Mouse (Mus musculus): ENCODE data around the gene Adcy7.

The Adcy7 gene

DNA sequence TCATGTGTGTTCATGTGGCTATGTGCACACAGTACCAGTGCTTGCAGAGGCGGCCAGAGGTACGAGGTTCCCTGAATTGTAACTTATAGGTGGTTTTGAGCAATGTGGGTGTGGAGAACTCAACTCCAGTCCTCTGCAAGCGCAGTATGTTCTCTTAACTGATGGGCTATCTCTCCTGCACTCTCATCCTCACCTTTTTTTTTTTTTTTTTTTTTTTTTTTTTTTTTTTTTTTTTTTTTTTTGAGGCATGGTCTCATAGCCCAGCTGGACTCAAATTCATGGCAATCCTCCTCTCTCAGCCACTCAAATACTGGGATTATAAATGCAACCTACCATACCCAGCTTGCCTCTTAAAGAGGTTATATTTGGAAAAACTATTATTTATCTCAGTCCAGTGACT lies 58.6 kb downstream of the Adcy7 start:
- no peak for DNase-seq (ENCODE audit: low spot score in 2 of 2)

DNA sequence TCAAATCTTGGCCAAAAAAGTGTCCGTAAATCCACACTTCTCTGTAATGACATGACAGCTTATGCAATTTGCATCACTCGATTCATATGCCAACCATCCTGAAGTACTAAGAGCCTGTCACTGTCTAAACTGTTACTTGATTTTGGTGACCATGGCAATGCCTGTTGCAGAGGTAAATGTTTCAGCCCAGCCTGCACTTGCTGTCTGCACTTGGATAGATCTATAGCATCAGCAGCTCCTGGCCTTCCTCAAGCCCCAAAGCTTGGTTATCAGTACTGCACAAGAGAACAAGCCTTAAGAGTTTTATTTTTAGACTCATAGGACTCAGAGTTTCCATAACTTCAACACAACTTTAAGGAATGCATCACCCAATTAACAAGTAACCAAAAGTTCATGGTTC lies 62.2 kb downstream of the Adcy7 start:
- no peak for DNase-seq (ENCODE audit: low spot score in 2 of 2)

DNA sequence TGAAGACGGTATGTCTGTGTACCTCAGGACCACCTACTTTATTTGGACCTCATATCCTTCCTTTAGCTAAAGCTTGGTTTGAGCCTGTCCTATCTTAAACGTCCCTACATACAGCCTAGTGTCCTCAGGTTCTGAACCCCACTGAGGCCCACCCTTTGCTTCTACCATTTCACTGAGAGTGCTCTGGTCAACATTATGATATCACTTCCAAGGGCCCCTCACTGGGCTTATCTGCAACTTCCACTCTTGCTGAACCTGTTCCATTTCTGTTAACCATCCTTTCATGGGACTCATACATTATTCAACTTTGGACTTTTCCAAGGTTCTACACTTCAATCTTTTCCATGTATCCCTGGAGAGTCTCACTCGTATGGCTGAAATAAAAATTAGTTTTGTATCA lies 62.8 kb downstream of the Adcy7 start:
- DNase-seq (ENCODE audit: low spot score in 2 of 2) = no peak

DNA sequence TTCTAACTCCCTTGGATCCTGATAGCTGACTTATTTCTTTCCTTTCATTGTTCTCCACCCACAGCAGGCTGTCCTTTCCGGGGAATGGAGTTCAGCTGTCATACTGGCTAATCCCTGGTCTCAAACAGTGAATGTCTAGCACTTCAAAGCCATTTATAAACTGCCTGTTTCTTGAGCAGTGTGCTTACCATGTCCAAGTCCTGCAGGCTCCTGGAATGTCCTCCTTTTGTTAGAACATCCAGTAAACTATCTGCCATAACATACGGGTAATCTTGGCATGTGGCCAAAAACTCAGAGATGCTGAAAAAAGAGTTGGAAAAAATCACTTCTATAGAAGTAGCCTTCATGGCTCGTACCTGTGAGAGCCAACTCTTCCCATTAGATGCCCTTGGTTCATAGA lies 67.0 kb downstream of the Adcy7 start:
- peak in 1 of 2 experiments; percentile 39 for DNase-seq (ENCODE audit: low spot score in 2 of 2)

DNA sequence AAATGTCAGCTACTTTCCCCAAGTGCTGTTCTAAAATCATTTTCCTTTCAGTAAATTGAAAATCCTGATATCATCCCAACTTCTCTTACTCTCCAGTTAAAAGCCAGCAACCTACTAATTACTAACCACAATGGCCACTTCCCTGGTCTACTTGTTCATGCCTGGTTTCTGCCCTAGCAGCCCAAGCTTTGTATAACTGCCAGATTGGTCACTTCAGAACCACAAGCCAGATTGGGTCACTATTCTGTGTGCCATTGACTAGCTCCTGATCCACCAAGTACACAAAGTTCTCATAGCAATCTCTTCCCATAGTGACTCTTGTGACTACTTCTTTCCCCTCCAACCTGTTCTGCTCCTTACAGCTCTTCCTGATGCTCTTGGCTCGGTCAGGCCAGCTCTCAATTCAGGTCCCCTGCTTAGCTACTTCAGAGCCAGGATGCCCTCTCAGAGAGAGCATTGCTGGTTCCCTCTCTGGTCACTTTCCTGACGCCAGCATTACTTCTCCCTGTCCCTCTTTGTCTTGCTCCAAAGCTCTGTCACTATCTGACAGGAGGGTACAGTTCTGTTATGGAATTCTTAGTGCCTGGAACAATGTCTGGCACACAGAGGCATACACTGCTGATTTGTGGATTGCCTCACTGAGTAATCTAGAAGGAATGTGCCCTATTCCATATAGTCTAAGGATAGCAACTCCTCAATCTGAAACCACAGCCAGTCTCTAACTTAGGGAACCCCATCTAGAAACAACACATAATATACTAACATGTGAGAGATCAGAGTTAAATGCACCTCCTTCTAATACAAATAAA lies 67.9 kb downstream of the Adcy7 start:
- no peak for DNase-seq (ENCODE audit: low spot score in 2 of 2)

DNA sequence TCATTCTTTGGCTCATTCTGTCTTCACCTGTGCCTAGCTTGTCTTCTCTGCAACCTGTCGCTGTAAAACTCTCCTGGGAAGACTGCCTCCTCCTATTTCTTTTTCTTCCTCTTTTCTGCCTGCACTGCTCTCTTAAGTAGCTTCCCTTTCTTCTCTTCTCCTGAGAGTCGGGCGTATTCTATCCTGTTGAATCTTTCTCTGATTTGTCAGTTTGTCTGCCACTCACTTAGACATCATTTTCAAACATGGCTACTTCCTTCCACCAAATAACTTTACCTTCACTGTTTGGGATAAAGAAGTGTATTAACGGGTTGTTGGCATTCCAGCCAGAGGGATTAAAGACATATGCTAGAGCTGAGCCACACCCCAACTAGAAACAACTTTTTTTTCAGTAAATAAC lies 69.8 kb downstream of the Adcy7 start:
- no peak for DNase-seq (ENCODE audit: low spot score in 2 of 2)

DNA sequence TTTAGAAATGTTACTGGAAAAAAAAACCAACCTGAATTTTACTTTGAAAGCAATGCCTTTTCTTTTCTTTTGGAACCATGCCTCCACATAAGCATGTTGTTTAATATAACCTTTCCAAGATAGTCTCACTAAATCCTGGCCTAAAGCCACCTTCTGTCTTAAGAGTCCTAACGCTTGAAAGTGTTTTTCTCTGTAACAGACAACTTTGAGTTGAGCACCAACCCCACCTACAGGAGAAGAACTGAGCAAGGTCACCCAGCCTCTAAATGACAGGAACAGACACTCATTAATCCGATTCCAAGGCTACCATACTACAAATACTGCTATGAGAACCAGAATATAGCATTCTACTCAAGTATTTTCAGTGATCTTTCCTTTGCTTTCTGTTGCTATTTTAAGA lies 76.8 kb downstream of the Adcy7 start:
- no peak for DNase-seq (ENCODE audit: low spot score in 2 of 2)

DNA sequence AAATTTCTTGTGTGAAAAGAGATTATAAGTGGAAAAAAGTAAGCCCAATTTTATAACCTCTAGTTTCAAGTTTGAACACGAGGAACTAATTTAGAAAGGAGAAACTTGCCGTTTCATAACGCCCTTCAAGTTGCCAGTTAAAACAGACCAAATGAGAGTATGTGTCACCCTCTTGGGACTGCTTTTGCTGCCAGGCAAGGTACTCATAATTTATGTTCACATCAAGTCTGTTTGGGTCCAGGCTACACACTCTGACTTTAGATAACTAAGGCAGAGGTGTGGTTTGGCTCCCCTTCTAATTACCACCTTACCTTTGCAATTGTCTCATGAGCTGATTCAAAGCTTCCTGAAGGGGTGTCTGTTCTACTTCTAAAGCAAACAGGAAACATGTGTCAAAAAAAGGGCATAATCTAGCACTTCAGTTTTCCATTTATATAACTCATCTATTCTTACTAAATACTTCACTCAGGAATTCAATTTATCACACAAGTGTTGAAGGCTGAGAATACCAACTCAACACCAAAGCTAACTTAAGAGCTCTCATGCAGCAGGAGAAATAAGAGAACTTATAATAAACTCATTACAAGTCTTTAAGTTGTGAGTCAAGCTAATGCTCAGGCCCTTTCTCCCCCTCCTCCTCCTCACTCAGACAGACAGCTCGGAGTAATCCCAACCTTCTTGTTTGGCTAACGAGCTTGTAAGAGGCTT lies 85.2 kb downstream of the Adcy7 start:
- DNase-seq (ENCODE audit: low spot score in 2 of 2) = no peak

DNA sequence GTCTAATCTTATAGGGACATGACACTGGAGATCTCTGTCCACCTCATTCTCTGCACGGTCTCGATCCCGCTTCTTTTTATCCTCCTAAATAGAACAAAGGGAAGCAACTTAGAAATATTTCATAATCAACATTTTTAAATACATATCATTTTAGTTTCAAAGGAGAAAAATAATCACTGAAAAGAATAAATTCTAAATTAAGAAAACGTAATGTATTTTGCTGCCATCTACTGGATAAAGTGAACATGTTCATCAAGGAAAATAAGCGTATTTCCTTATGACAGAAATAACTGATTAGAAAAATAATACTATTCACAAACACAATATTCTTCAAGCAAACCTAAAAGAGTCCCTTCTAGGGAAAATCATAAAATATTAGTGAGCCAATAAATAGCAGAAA lies 85.7 kb downstream of the Adcy7 start:
- no peak for DNase-seq (ENCODE audit: low spot score in 2 of 2)

DNA sequence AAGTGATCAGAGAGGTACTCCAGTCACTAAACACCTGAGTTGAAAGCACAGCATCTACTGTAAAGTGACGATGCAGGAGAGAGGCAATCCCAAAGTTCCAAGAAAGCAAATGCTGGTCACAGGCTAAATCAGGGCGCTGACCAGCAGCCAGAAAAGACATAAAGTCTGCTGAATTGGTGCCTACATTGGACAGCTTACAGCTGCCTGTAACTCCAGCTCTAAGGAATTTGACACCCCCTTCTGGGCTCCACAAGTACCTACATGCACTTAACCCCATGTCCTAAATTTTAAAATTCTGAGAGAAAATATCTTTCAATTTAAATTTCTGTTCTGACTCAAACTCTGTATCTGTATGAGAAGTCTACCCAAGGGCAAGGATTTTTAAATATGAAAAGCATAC lies 87.8 kb downstream of the Adcy7 start:
- no peak for DNase-seq (ENCODE audit: low spot score in 2 of 2)

DNA sequence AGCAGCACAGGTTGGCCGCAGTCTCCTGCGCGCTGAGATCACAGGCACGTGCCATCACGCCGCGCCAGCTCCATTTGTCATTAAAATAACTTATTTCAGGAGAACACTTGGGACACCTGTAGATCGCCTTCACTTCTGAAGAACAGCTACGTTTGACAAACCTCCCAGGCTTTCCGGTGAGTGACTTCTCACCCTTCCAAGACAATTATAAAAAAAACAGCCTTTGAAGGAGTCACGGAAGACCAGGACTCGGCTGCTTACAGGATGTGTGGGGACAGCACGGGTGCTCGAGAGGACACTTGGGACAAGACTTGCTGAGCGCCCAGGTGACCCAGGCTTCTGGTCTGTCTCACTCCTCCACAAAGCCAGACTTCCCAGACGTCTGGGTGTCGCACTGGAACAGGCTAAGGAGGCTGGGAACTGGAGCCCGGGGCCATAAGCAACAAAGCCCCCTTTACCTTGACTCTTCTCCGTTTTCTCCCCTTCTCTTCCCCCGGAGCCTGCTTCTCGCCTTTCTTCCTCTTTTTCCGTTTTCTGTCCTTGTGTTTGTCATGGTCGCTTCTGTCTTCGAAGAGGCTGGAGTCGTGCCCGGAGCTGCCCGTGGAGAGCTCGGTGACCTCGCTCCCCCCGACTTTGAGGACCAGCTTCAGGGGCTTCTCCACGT lies 89.0 kb downstream of the Adcy7 start:
- peak; percentile 6 to 25 for DNase-seq (ENCODE audit: low spot score in 2 of 2)

DNA sequence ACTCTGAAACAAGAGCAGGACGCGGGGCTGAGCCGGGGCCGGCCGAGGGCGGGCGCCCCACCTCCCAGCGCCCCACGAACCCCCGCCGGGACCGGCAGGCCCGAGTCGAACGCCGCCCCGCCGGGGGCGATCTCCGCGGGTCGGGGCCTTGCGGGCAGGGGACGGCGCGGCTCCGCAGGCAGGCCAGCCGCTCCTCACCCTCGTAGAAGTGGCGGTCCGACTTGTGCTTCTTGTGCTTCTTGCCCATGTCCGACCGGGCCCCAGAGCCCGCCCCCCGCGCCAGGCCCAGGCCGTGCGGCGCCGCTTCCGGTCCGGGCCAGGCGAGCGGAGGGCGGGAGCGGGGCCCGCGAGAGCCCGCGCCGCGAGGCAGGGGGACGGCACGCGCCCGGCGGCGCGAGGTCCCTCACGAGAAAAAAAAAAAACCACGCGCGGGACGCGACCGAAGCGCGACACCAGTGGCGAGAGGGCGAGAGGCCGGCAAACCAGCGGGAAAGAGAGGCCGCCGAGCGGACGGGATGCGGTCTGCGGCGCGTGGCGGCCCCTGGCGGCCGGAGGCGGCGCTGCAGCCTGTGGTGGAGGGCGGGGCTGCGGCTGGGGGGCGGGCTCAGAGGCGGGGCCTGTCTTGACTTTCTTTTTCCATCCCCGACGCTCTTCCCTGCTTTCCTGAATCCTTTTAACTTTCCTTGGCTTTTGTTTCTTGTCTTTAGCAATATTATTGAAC lies 89.7 kb downstream of the Adcy7 start, which contains the start of gene Brd7:
Gene Brd7 (minus strand): TSS at position 487 of the 721 bp plus-strand sequence.
- DNase-seq (ENCODE audit: low spot score in 2 of 2) = peak; percentile 87

DNA sequence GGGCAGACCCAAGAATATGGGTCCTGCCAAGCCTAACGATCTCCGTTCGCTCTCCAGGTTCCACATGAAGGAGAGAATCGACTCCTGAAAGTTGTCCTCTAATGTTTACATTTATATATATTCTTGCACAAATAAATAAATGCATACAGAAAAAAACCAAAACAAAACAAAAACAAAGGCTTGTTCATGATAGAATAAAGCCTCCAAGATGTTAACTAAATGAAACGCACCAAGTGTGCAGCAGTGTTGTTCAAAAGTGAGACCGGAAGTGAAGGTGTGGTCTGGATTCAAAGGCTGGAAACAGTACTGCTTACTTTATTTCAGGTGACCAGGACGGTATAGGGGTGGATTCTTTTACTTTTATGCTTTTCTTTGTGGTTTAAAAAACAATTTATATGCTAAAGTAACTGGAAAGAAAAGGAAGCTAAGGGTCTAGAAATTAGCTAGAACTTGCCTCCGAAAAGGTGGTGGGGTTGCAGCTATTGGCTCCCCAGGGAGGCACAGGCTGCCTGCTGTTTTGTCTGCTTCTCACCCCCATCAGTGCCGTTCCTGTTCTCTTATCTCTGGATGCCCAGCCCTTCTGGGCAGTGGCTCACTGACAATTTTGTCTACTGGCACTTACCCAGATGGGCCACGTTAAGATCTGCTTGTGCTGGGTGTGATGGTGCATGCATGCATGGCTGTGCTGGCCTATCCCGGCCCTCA lies 90.4 kb downstream of the Adcy7 start:
- DNase-seq (ENCODE audit: low spot score in 2 of 2) = no peak

DNA sequence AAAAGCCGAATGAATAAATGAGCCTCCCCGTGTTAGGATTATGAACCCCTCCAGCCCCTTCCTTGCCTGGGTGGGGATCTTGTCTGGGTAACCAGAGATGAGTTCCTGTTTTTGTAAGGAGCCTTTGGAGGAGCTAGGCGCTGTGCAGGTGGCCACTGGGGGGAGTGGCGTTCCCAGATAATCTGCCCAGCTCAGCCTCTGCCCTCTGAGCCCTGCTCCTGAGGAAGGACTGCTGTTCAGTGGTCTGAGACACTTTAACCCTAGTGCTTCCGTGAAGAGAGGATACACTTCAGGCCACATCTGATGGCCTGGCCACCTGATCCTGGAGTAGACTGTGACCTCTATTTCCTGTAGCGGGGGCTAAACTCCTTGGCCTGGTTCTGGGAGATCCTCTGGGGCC lies 97.0 kb downstream of the Adcy7 start:
- peak in 1 of 2 experiments; percentile 8 for DNase-seq (ENCODE audit: low spot score in 2 of 2)

DNA sequence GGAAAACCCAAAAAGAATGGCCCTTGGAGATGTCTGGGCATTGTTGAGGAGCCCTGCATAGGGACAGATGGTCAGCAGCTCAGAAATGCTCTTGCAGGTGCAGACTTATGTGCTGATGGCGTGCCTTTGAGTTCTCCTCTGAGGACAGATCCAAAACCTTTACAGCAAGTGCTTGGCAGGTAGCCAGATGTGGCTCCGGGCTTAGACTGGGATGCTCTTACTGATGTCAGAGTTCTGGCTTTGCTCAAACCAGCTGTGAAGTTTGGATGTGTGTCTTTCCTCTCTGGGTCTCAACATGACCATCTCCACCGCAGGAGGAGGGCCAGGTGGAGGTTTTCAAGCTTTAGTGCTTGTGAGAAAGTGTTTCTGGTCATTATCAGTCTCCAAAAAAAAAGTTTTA lies 97.6 kb downstream of the Adcy7 start:
- DNase-seq (ENCODE audit: low spot score in 2 of 2) = no peak

DNA sequence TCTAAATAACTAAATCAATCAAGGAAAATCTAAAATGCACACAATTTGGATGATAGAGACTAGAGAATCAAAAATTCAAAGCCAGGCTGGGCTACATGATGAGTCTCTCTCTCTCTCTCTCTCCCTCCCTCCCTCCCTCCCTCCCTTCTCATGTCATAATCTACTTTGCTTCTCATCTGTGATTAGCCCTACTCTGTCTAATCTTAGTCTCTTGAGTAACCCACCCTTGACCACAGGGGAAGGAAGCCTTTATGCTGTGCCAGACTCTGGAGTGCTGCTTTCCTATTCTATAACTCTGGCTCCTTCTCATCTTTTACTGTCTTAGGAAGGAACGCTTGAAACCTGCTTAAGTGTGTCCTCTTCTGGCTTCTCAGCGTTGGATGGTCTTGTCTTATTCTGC lies 99.3 kb downstream of the Adcy7 start:
- no peak for DNase-seq (ENCODE audit: low spot score in 2 of 2)

DNA sequence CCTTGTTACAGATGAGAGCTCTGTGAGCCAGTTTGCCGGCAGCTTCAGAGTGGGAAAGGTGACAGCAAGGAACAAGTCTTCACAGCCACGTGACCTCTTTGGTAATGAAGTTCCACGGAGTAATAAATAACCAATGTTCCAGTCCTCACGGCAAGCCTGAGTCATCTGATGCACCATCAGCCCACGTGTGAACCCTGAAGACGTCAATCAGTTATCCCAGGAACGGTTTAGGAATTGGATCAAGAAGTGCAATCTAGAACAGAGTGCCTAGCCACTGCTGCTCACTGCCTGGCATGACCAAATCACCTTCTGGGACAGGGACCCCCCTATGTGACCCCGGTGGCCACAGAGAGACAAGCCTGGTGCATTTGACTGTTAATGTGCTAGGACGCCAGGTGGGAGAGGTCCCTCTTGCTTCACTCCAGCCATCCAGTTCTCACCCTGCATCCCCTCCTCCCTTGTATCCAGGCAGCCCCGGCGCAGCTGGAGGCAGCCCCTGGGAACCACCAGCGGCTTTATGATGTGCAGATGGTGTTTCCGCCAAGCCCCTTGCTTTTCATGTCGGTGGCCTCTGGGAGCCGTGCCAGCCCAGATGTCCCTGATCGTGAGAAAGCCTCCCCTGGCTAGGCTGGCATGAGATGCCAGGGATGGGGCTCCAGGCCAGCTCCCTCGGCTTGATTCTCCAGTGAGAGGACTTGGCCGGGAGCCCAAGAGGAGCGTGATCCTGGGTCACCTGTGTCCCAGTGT lies 104.8 kb downstream of the Adcy7 start:
- DNase-seq (ENCODE audit: low spot score in 2 of 2) = peak; percentile 29 to 32
